Mouse (Mus musculus) myocyte (in vitro differentiated cells): ENCODE measurements around the gene Taco1.

Experiments
- CEBPB ChIP-seq: IDR thresholded peaks from 2 replicates; pipeline ENCODE4 v1.6.1; 2011; ENCODE audit warnings: mild to moderate bottlenecking, moderate library complexity; ENCODE audit not compliant: poor library complexity, insufficient read depth, severe bottlenecking
- E2F4 ChIP-seq: IDR thresholded peaks from one replicate; pipeline ENCODE4 v1.6.1; 2011; ENCODE audit warnings: mild to moderate bottlenecking, control low read depth, moderate library complexity; ENCODE audit not compliant: insufficient read depth
- MAX ChIP-seq: IDR thresholded peaks from one replicate; pipeline ENCODE4 v1.6.1; 2011; ENCODE audit warnings: low read depth, mild to moderate bottlenecking, control low read depth
- MYOD1 ChIP-seq, 3 experiments: IDR thresholded peaks; one replicate each; pipeline ENCODE4 v1.6.1; 2011; ENCODE audit warnings: control low read depth in 2 of 3, low read depth in 2 of 3, mild to moderate bottlenecking in 2 of 3, moderate library complexity in 1 of 3; ENCODE audit not compliant: insufficient read length in 2 of 3, control insufficient read depth in 1 of 3
- MYOG ChIP-seq, 3 experiments: IDR thresholded peaks; one replicate each; pipeline ENCODE4 v1.6.1; 2011; ENCODE audit warnings: control low read depth in 2 of 3, low read depth in 2 of 3, mild to moderate bottlenecking in 2 of 3; ENCODE audit not compliant: insufficient read length in 2 of 3, control insufficient read depth in 1 of 3, insufficient read depth in 1 of 3
- POLR2A ChIP-seq: IDR thresholded peaks from one replicate; pipeline ENCODE4 v1.6.1; 2011; ENCODE audit warnings: low read depth, mild to moderate bottlenecking, control low read depth, moderate library complexity; ENCODE audit not compliant: insufficient read length
- POLR2AphosphoS2 ChIP-seq: IDR thresholded peaks from one replicate; pipeline ENCODE4 v1.6.1; 2011; ENCODE audit warnings: low read depth, control low read depth; ENCODE audit not compliant: insufficient read length
- SRF ChIP-seq: IDR thresholded peaks from one replicate; pipeline ENCODE4 v1.6.1; 2011; ENCODE audit warnings: low read depth; ENCODE audit not compliant: control insufficient read depth, insufficient read length
- TCF12 ChIP-seq: IDR thresholded peaks from one replicate; pipeline ENCODE4 v1.6.1; 2011; ENCODE audit warnings: mild to moderate bottlenecking, control low read depth; ENCODE audit not compliant: poor library complexity, insufficient read depth, severe bottlenecking
- USF1 ChIP-seq: IDR thresholded peaks from one replicate; pipeline ENCODE4 v1.6.1; 2011; ENCODE audit warnings: low read depth, mild to moderate bottlenecking, control low read depth, moderate library complexity

DNA sequence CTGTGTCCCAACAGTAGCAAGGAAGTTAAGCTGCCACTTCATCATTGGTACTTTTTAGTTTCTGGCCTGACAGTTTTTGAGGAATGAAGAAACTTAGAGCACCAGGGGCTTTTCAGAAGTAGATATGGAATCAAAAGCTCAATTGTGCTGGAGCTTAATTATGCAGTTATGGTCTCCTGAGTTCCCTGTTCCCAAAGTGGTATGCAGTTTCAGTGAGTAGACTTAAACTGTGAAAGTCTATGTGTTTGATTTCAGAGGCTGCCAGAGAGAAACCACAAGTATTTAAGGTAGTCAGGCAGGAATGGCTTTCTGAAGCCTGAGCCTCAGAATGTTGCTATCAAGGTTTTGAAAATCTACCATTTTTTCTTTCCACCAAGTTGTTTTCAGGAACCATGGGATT is 45.8 kb downstream of the Taco1 start:
- TF ChIP-seq POLR2AphosphoS2 (no peak), MYOD1 (IDR thresholded peaks at IDR 0.05; ENCODE audit: control insufficient read depth in 1 of 3, insufficient read length in 2 of 3, low read depth in 2 of 3) (no peak), TCF12 (no peak), POLR2A (no peak), USF1 (no peak), SRF (no peak), MAX (no peak), MYOG (IDR thresholded peaks at IDR 0.05; ENCODE audit: control insufficient read depth in 1 of 3, insufficient read depth in 1 of 3, insufficient read length in 2 of 3, low read depth in 2 of 3) (no peak), E2F4 (no peak), CEBPB (no peak)
